Mouse (Mus musculus): ENCODE data around the gene Tmem262. TPM values are rescaled to one million over a fixed set of nuclear protein-coding genes. Genes with fewer than 3 reads are reported as not detected.

Tmem262 gene
- polyA plus RNA-seq, 1 experiment from 2014 or later: not detected

GRCm38 (mm10) chr19:6123330-6123729 lies 43.5 kb downstream of the Tmem262 start:
- 85% methylated on average over 8 of the region's 8 CpGs for WGBS
- Histone ChIP-seq H3K36me3 (ENCODE audit: control insufficient read depth, insufficient read depth, low read length) (0 out of 2 replicates have a peak, but pooled peaks cover 10% of the 10 kb centered on the region), H3K4me3 (ENCODE audit: control insufficient read depth in 1 of 2, insufficient read depth in 1 of 2, low read depth in 1 of 2, low read length in 2 of 2) (no peak overlapping the region), H3K9ac (ENCODE audit: low read length) (no peak overlapping the region), H3K4me1 (ENCODE audit: control insufficient read depth in 2 of 2, insufficient read depth in 2 of 2, low read length in 2 of 2) (peaks cover 0 to 6% of the 10 kb centered on the region in 2 experiments; a peak in 2 of 4 replicates), H3K4me2 (ENCODE audit: low read length) (no peak overlapping the region), H3K27me3 (ENCODE audit: control insufficient read depth, insufficient read depth, low read length) (no peaks in the 10 kb centered on the region), H3K27ac (replicated peaks in 1 of 2; ENCODE audit: control insufficient read depth in 1 of 2, insufficient read depth in 1 of 2, low read depth in 2 of 2, low read length in 2 of 2) (no peak overlapping the region), H3K9me3 (ENCODE audit: control insufficient read depth, low read length) (no peaks in the 10 kb centered on the region)
- ATAC-seq (ENCODE audit: insufficient number of reproducible peaks, insufficient read depth, low FRiP score, low read depth): no peak

- WGBS: 65% methylated on average over 2 of the region's 2 CpGs
- Histone ChIP-seq H3K9me3 (ENCODE audit: control insufficient read depth, low read length) (no peaks in the 10 kb centered on the region), H3K4me1 (ENCODE audit: control insufficient read depth in 2 of 2, insufficient read depth in 2 of 2, low read length in 2 of 2) (no peaks in the 10 kb centered on the region), H3K4me3 (ENCODE audit: control insufficient read depth in 1 of 2, insufficient read depth in 1 of 2, low read depth in 1 of 2, low read length in 2 of 2) (no peak overlapping the region), H3K9ac (ENCODE audit: low read length) (no peak overlapping the region), H3K27ac (replicated peaks in 1 of 2; ENCODE audit: control insufficient read depth in 1 of 2, insufficient read depth in 1 of 2, low read depth in 2 of 2, low read length in 2 of 2) (no peak overlapping the region), H3K36me3 (ENCODE audit: control insufficient read depth, insufficient read depth, low read length) (0 out of 2 replicates have a peak, but pooled peaks cover 10% of the 10 kb centered on the region), H3K27me3 (ENCODE audit: control insufficient read depth, insufficient read depth, low read length) (no peaks in the 10 kb centered on the region), H3K4me2 (ENCODE audit: low read length) (no peak overlapping the region)
- ATAC-seq (ENCODE audit: insufficient number of reproducible peaks, insufficient read depth, low FRiP score, low read depth): no peak
Observed at GRCm38 (mm10) chr19:6124898-6125297, 45.1 kb downstream of the Tmem262 start.

- ATAC-seq (ENCODE audit: insufficient number of reproducible peaks, insufficient read depth, low FRiP score, low read depth): no peak
- Histone ChIP-seq H3K36me3 (ENCODE audit: control insufficient read depth, insufficient read depth, low read length) (0 out of 2 replicates have a peak, but pooled peaks cover 10% of the 10 kb centered on the region), H3K27ac (replicated peaks in 1 of 2; ENCODE audit: control insufficient read depth in 1 of 2, insufficient read depth in 1 of 2, low read depth in 2 of 2, low read length in 2 of 2) (no peak overlapping the region), H3K9me3 (ENCODE audit: control insufficient read depth, low read length) (no peaks in the 10 kb centered on the region), H3K4me2 (ENCODE audit: low read length) (no peak overlapping the region), H3K4me3 (ENCODE audit: control insufficient read depth in 1 of 2, insufficient read depth in 1 of 2, low read depth in 1 of 2, low read length in 2 of 2) (no peak overlapping the region), H3K4me1 (ENCODE audit: control insufficient read depth in 2 of 2, insufficient read depth in 2 of 2, low read length in 2 of 2) (no peaks in the 10 kb centered on the region), H3K27me3 (ENCODE audit: control insufficient read depth, insufficient read depth, low read length) (no peaks in the 10 kb centered on the region), H3K9ac (ENCODE audit: low read length) (no peak overlapping the region)
- 23% methylated on average over 4 of the region's 4 CpGs for WGBS
Observed at GRCm38 (mm10) chr19:6126289-6126688, 46.5 kb downstream of the Tmem262 start.

GRCm38 (mm10) chr19:6126789-6127580 lies 47.2 kb downstream of the Tmem262 start:
- no peak for ATAC-seq (ENCODE audit: insufficient number of reproducible peaks, insufficient read depth, low FRiP score, low read depth)
- H3K4me3 ChIP-seq (ENCODE audit: control insufficient read depth in 1 of 2, insufficient read depth in 1 of 2, low read depth in 1 of 2, low read length in 2 of 2): peak overlapping the region; percentile 55 to 72
- peak overlapping the region; percentile 73 for H3K9ac ChIP-seq (ENCODE audit: low read length)
- peak overlapping the region; percentile 81 to 88 for H3K27ac ChIP-seq (replicated peaks in 1 of 2; ENCODE audit: control insufficient read depth in 1 of 2, insufficient read depth in 1 of 2, low read depth in 2 of 2, low read length in 2 of 2)
- H3K9me3 ChIP-seq (ENCODE audit: control insufficient read depth, low read length): no peaks in the 10 kb centered on the region
- no peaks in the 10 kb centered on the region for H3K27me3 ChIP-seq (ENCODE audit: control insufficient read depth, insufficient read depth, low read length)
- H3K36me3 ChIP-seq (ENCODE audit: control insufficient read depth, insufficient read depth, low read length): 0 out of 2 replicates have a peak, but pooled peaks cover 7% of the 10 kb centered on the region
- no peaks in the 10 kb centered on the region for H3K4me1 ChIP-seq (ENCODE audit: control insufficient read depth in 2 of 2, insufficient read depth in 2 of 2, low read length in 2 of 2)
- H3K4me2 ChIP-seq (ENCODE audit: low read length): peak overlapping the region; percentile 67
- WGBS: 69% methylated on average over 10 of the region's 10 CpGs

- Histone ChIP-seq H3K4me2 (ENCODE audit: low read length) (peak within 1 kb of the TSS; percentile 67), H3K9me3 (ENCODE audit: control insufficient read depth, low read length) (no peaks in the 10 kb centered on the region), H3K4me1 (ENCODE audit: control insufficient read depth in 2 of 2, insufficient read depth in 2 of 2, low read length in 2 of 2) (no peaks in the 10 kb centered on the region), H3K27ac (replicated peaks in 1 of 2; ENCODE audit: control insufficient read depth in 1 of 2, insufficient read depth in 1 of 2, low read depth in 2 of 2, low read length in 2 of 2) (peak within 1 kb of the TSS; percentile 81 to 88), H3K36me3 (ENCODE audit: control insufficient read depth, insufficient read depth, low read length) (0 out of 2 replicates have a peak, but pooled peaks cover 7% of the 10 kb centered on the region), H3K9ac (ENCODE audit: low read length) (peak within 1 kb of the TSS; percentile 73), H3K4me3 (ENCODE audit: control insufficient read depth in 1 of 2, insufficient read depth in 1 of 2, low read depth in 1 of 2, low read length in 2 of 2) (peak within 1 kb of the TSS; percentile 55 to 72), H3K27me3 (ENCODE audit: control insufficient read depth, insufficient read depth, low read length) (no peaks in the 10 kb centered on the region)
- under 1% methylated on average over 32 of the region's 32 CpGs for WGBS
- peak; percentile 91 for ATAC-seq (ENCODE audit: insufficient number of reproducible peaks, insufficient read depth, low FRiP score, low read depth)
Observed at GRCm38 (mm10) chr19:6127760-6128341, 48.0 kb downstream of the Tmem262 start, which contains the start of gene Snx15. TSS of gene Snx15 (minus strand) at chr19:6128304.

Small RNAs within 50 kb of the gene (microRNA-seq; reads per million reads assigned to microRNA genes)
- gene Mir6988: 1.1 reads per million

Other genes starting within 250 kb of the Tmem262 start
- 18.5 and 19.2 TPM in 2 replicates for gene Frmd8, start 204.8 kb upstream of the Tmem262 start, polyA plus RNA-seq (2014; fragmentation: Nextera tagmentation; extraction: Ambion mirVana)
- 1.7 and 2.8 TPM in 2 replicates for gene Slc25a45, start 202.2 kb upstream of the Tmem262 start, polyA plus RNA-seq (2014; fragmentation: Nextera tagmentation; extraction: Ambion mirVana)
- gene Tigd3, start 185.9 kb upstream of the Tmem262 start, polyA plus RNA-seq (2014; fragmentation: Nextera tagmentation; extraction: Ambion mirVana): 1.1 and 1.8 TPM in 2 replicates
- gene Dpf2, start 167.0 kb upstream of the Tmem262 start, polyA plus RNA-seq (2014; fragmentation: Nextera tagmentation; extraction: Ambion mirVana): 85.8 and 86.9 TPM in 2 replicates
- gene Cdc42ep2, start 155.2 kb upstream of the Tmem262 start, polyA plus RNA-seq (2014; fragmentation: Nextera tagmentation; extraction: Ambion mirVana): 9.1 and 9.7 TPM in 2 replicates
- 42.7 and 45.1 TPM in 2 replicates for gene Pola2, start 115.8 kb upstream of the Tmem262 start, polyA plus RNA-seq (2014; fragmentation: Nextera tagmentation; extraction: Ambion mirVana)
- not detected in 2 replicates for gene Slc22a20, start 93.9 kb upstream of the Tmem262 start, polyA plus RNA-seq (2014; fragmentation: Nextera tagmentation; extraction: Ambion mirVana)
- 6.5 and 7.3 TPM in 2 replicates for gene Capn1, start 64.1 kb upstream of the Tmem262 start, polyA plus RNA-seq (2014; fragmentation: Nextera tagmentation; extraction: Ambion mirVana)
- gene Syvn1, start 33.5 kb upstream of the Tmem262 start, polyA plus RNA-seq (2014; fragmentation: Nextera tagmentation; extraction: Ambion mirVana): 14.8 and 16.0 TPM in 2 replicates
- gene Mrpl49, start 22.2 kb upstream of the Tmem262 start, polyA plus RNA-seq (2014; fragmentation: Nextera tagmentation; extraction: Ambion mirVana): 64.5 and 69.4 TPM in 2 replicates
- gene Fau, start 22.2 kb upstream of the Tmem262 start, polyA plus RNA-seq (2014; fragmentation: Nextera tagmentation; extraction: Ambion mirVana): 562 and 618 TPM in 2 replicates
- 25.5 and 25.6 TPM in 2 replicates for gene Znhit2, start 18.8 kb upstream of the Tmem262 start, polyA plus RNA-seq (2014; fragmentation: Nextera tagmentation; extraction: Ambion mirVana)
- 6.7 and 7.6 TPM in 2 replicates for gene Tm7sf2, start 11.7 kb upstream of the Tmem262 start, polyA plus RNA-seq (2014; fragmentation: Nextera tagmentation; extraction: Ambion mirVana)
- 36.9 and 44.8 TPM in 2 replicates for gene Vps51, start 2.8 kb upstream of the Tmem262 start, polyA plus RNA-seq (2014; fragmentation: Nextera tagmentation; extraction: Ambion mirVana)
- gene Gm28374, start 2.2 kb downstream of the Tmem262 start, polyA plus RNA-seq (2014; fragmentation: Nextera tagmentation; extraction: Ambion mirVana): 0.47 and 0.49 TPM in 2 replicates
- gene Zfpl1, start 4.9 kb downstream of the Tmem262 start, polyA plus RNA-seq (2014; fragmentation: Nextera tagmentation; extraction: Ambion mirVana): 46.6 and 52.9 TPM in 2 replicates
- gene Cdca5, start 5.0 kb downstream of the Tmem262 start, polyA plus RNA-seq (2014; fragmentation: Nextera tagmentation; extraction: Ambion mirVana): 24.0 and 24.5 TPM in 2 replicates
- gene AC131692.1, start 14.4 kb downstream of the Tmem262 start, polyA plus RNA-seq (2014; fragmentation: Nextera tagmentation; extraction: Ambion mirVana): 0.38 TPM in 1 of 2 replicates, not detected in the other
- gene Naaladl1, start 25.7 kb downstream of the Tmem262 start, polyA plus RNA-seq (2014; fragmentation: Nextera tagmentation; extraction: Ambion mirVana): 0.12 and 0.20 TPM in 2 replicates
- 36.0 and 36.3 TPM in 2 replicates for gene Sac3d1, start 38.6 kb downstream of the Tmem262 start, polyA plus RNA-seq (2014; fragmentation: Nextera tagmentation; extraction: Ambion mirVana)
- gene Snx15, start 48.3 kb downstream of the Tmem262 start, polyA plus RNA-seq (2014; fragmentation: Nextera tagmentation; extraction: Ambion mirVana): 21.5 and 23.9 TPM in 2 replicates
- 0.30 TPM in 1 of 2 replicates, not detected in the other for gene Batf2, start 61.0 kb downstream of the Tmem262 start, polyA plus RNA-seq (2014; fragmentation: Nextera tagmentation; extraction: Ambion mirVana)
- gene Arl2, start 61.5 kb downstream of the Tmem262 start, polyA plus RNA-seq (2014; fragmentation: Nextera tagmentation; extraction: Ambion mirVana): 61.3 and 70.7 TPM in 2 replicates
- gene Majin, start 104.4 kb downstream of the Tmem262 start, polyA plus RNA-seq (2014; fragmentation: Nextera tagmentation; extraction: Ambion mirVana): not detected in 2 replicates
- gene Gpha2, start 146.3 kb downstream of the Tmem262 start, polyA plus RNA-seq (2014; fragmentation: Nextera tagmentation; extraction: Ambion mirVana): 0.36 TPM in 1 of 2 replicates, not detected in the other
- 20.7 and 26.0 TPM in 2 replicates for gene Ppp2r5b, start 155.8 kb downstream of the Tmem262 start, polyA plus RNA-seq (2014; fragmentation: Nextera tagmentation; extraction: Ambion mirVana)
- 7.1 and 7.8 TPM in 2 replicates for gene Atg2a, start 161.6 kb downstream of the Tmem262 start, polyA plus RNA-seq (2014; fragmentation: Nextera tagmentation; extraction: Ambion mirVana)
- 51.7 and 60.0 TPM in 2 replicates for gene Ehd1, start 196.7 kb downstream of the Tmem262 start, polyA plus RNA-seq (2014; fragmentation: Nextera tagmentation; extraction: Ambion mirVana)
- gene Cdc42bpg, start 226.4 kb downstream of the Tmem262 start, polyA plus RNA-seq (2014; fragmentation: Nextera tagmentation; extraction: Ambion mirVana): 0.43 and 0.78 TPM in 2 replicates

Data from heart, embryonic 14.5 days (tissue).